Mouse (Mus musculus): ENCODE data around the gene Gys2. TPM values are rescaled to one million over a fixed set of nuclear protein-coding genes. Genes with fewer than 3 reads are reported as not detected.

Gene Gys2
- total and polyA plus RNA-seq, 2 experiments from 2014 or later = 0.10 TPM; not detected in 1

DNA sequence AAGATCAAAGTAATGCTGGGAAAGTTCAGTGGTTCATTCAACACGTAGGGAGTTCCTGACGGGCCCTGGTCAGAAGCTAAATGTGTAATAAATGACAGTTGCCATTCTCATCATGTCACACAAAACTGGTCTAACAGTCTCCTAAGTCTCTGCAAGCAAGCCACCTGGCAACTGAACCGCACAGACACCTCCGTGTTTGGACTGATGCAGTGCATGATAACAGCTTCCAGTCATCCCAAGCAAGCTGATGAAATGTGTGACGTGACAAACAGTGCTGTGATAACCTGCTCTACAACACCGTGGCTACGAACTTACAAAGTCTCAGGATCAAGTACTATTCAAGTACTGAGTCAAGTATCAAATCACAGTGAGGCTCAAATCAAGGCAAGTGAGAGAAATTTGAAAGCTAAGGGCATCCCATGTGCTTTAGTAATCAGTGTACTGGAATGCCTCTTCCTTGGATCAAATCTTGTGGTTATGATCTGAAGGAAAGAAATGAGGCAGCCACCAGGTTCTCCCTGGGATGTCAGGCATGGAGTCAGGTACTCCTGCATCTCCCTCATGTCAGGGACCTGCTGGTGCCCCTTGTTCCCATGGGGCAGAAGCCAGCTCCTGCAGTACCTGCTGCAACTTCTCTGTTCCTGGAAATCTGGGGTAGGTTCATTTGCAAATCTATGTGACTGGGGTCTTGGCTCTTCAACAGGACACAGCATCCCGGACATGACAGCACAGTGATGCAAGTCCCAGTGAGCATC, 94.2 kb downstream of the Gys2 start:
- H3K27ac ChIP-seq = no peak overlapping the region
- no peaks in the 10 kb centered on the region for H3K4me1 ChIP-seq (ENCODE audit: insufficient read depth, low read length)
- no peak overlapping the region for H3K4me3 ChIP-seq (ENCODE audit: low read length)
- no peaks in the 10 kb centered on the region for H3K9me3 ChIP-seq (ENCODE audit: low read length)
- peaks cover 22% of the 10 kb centered on the region for H3K36me3 ChIP-seq (ENCODE audit: insufficient read depth, low read length)
- H3K4me2 ChIP-seq (ENCODE audit: low read depth, low read length) = no peak overlapping the region
- 92% methylated on average over 8 of the region's 8 CpGs for WGBS
- no peak overlapping the region for H3K9ac ChIP-seq (replicated peaks; ENCODE audit: low read length)
- no peaks in the 10 kb centered on the region for H3K27me3 ChIP-seq (ENCODE audit: insufficient read depth, low read length)
- no peak for TF ChIP-seq CTCF (IDR thresholded peaks at IDR 0.05; ENCODE audit: low read depth)
- ATAC-seq (no peak), DNase-seq (ENCODE audit: low spot score) (no peak)

DNA sequence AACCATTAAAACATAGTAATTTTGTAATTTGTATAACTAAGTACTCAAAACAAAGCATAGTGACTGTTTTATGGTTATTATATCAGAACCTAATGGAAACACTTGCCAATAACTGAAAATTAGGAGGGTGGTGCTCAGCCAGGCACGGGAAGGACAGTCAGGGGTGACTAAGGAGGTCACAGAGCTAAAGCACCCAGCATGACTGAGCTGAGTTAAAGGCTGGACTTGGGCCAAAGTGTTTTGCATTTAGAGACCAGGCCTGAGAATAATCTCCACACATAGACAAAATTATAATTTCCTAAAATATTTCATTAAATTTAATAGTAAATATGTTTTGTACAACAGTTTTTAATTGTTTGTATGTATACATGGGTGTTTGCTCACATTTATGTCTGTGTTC, 95.8 kb downstream of the Gys2 start:
- ATAC-seq (no peak), DNase-seq (ENCODE audit: low spot score) (no peak)
- Histone ChIP-seq H3K9ac (replicated peaks; ENCODE audit: low read length) (no peak overlapping the region), H3K4me3 (ENCODE audit: low read length) (no peak overlapping the region), H3K36me3 (ENCODE audit: insufficient read depth, low read length) (peaks cover 25% of the 10 kb centered on the region), H3K27ac (no peak overlapping the region), H3K9me3 (ENCODE audit: low read length) (no peaks in the 10 kb centered on the region), H3K4me2 (ENCODE audit: low read depth, low read length) (no peak overlapping the region), H3K4me1 (ENCODE audit: insufficient read depth, low read length) (no peaks in the 10 kb centered on the region), H3K27me3 (ENCODE audit: insufficient read depth, low read length) (no peaks in the 10 kb centered on the region)
- WGBS = 38% methylated on average over 1 of the region's 1 CpGs
- TF ChIP-seq CTCF (IDR thresholded peaks at IDR 0.05; ENCODE audit: low read depth) = no peak

Other genes starting within 250 kb of the Gys2 start
- not detected in 2 replicates for gene Iapp, start 174.7 kb downstream of the Gys2 start, total RNA-seq (2014; rRNA removed)
- gene Iapp, start 174.7 kb downstream of the Gys2 start, polyA plus RNA-seq (2015; fragmentation: Nextera tagmentation; extraction: Ambion mirVana) = 0.21 and 0.41 TPM in 2 replicates
- 1.3 TPM in 2 replicates for gene Slco1a5, start 150.1 kb downstream of the Gys2 start, total RNA-seq (2014; rRNA removed)
- 0.96 and 1.0 TPM in 2 replicates for gene Slco1a5, start 150.1 kb downstream of the Gys2 start, polyA plus RNA-seq (2015; fragmentation: Nextera tagmentation; extraction: Ambion mirVana)
- 8.3 and 12.0 TPM in 2 replicates for gene Pyroxd1, start 127.5 kb downstream of the Gys2 start, total RNA-seq (2014; rRNA removed)
- gene Pyroxd1, start 127.5 kb downstream of the Gys2 start, polyA plus RNA-seq (2015; fragmentation: Nextera tagmentation; extraction: Ambion mirVana) = 17.5 and 18.5 TPM in 2 replicates
- gene Recql, start 86.0 kb downstream of the Gys2 start, total RNA-seq (2014; rRNA removed) = 17.4 and 25.4 TPM in 2 replicates
- gene Recql, start 86.0 kb downstream of the Gys2 start, polyA plus RNA-seq (2015; fragmentation: Nextera tagmentation; extraction: Ambion mirVana) = 16.6 and 17.6 TPM in 2 replicates
- gene Golt1b, start 85.9 kb downstream of the Gys2 start, total RNA-seq (2014; rRNA removed) = 36.4 and 49.7 TPM in 2 replicates
- gene Golt1b, start 85.9 kb downstream of the Gys2 start, polyA plus RNA-seq (2015; fragmentation: Nextera tagmentation; extraction: Ambion mirVana) = 62.2 and 65.6 TPM in 2 replicates
- gene Spx, start 59.7 kb downstream of the Gys2 start, total RNA-seq (2014; rRNA removed) = 0.75 and 3.6 TPM in 2 replicates
- 2.6 and 3.7 TPM in 2 replicates for gene Spx, start 59.7 kb downstream of the Gys2 start, polyA plus RNA-seq (2015; fragmentation: Nextera tagmentation; extraction: Ambion mirVana)
- gene Ldhb, start 34.8 kb upstream of the Gys2 start, total RNA-seq (2014; rRNA removed) = 201 and 230 TPM in 2 replicates
- gene Ldhb, start 34.8 kb upstream of the Gys2 start, polyA plus RNA-seq (2015; fragmentation: Nextera tagmentation; extraction: Ambion mirVana) = 663 and 664 TPM in 2 replicates
- 10.1 and 13.7 TPM in 2 replicates for gene Kcnj8, start 98.5 kb upstream of the Gys2 start, total RNA-seq (2014; rRNA removed)
- 7.7 and 8.8 TPM in 2 replicates for gene Kcnj8, start 98.5 kb upstream of the Gys2 start, polyA plus RNA-seq (2015; fragmentation: Nextera tagmentation; extraction: Ambion mirVana)
- gene Abcc9, start 229.2 kb upstream of the Gys2 start, total RNA-seq (2014; rRNA removed) = 8.9 and 10.4 TPM in 2 replicates
- 2.0 and 2.1 TPM in 2 replicates for gene Abcc9, start 229.2 kb upstream of the Gys2 start, polyA plus RNA-seq (2015; fragmentation: Nextera tagmentation; extraction: Ambion mirVana)